Mouse (Mus musculus): Measurements from ENCODE around the gene Sdk2. TPM values are rescaled to one million over a fixed set of nuclear protein-coding genes. Genes with fewer than 3 reads are reported as not detected.
A peak's percentile ranks its signal among the peaks of the same experiment; 100 is the strongest.

The Sdk2 gene
- polyA plus RNA-seq, 1 experiment from 2014 or later, result 0.66 TPM

GRCm38 (mm10) chr11:113800026-113800425 is 266.8 kb downstream of the Sdk2 start:
- no peaks in the 10 kb centered on the region for H3K9me3 ChIP-seq (ENCODE audit: control insufficient read depth)
- H3K27me3 ChIP-seq (replicated peaks; ENCODE audit: control insufficient read depth, insufficient read depth, low read length), result no peaks in the 10 kb centered on the region
- H3K4me3 ChIP-seq (ENCODE audit: low read depth, low read length), result no peak overlapping the region
- H3K4me2 ChIP-seq (replicated peaks; ENCODE audit: low read depth), result no peak overlapping the region
- H3K36me3 ChIP-seq (ENCODE audit: control insufficient read depth, insufficient read depth), result no peaks in the 10 kb centered on the region
- H3K27ac ChIP-seq (ENCODE audit: low read depth, low read length), result no peak overlapping the region
- H3K9ac ChIP-seq (ENCODE audit: low read depth, low read length), result no peak overlapping the region
- no peak for TF ChIP-seq CTCF (IDR thresholded peaks at IDR 0.05; ENCODE audit: low read depth)
- no peaks in the 10 kb centered on the region; the same call in 1 of the 2 replicates for H3K4me1 ChIP-seq (replicated peaks; ENCODE audit: control insufficient read depth, insufficient read depth, low read length)
- WGBS, result 91% methylated on average over 12 of the region's 12 CpGs
- no peak for ATAC-seq

GRCm38 (mm10) chr11:113799041-113799447 is 267.8 kb downstream of the Sdk2 start:
- Histone ChIP-seq H3K9me3 (ENCODE audit: control insufficient read depth) (no peaks in the 10 kb centered on the region), H3K27ac (ENCODE audit: low read depth, low read length) (no peak overlapping the region), H3K4me1 (replicated peaks; ENCODE audit: control insufficient read depth, insufficient read depth, low read length) (no peaks in the 10 kb centered on the region; the same call in 1 of the 2 replicates), H3K36me3 (ENCODE audit: control insufficient read depth, insufficient read depth) (no peaks in the 10 kb centered on the region), H3K4me2 (replicated peaks; ENCODE audit: low read depth) (peak overlapping the region; percentile 28; the same call in 1 of the 2 replicates), H3K9ac (ENCODE audit: low read depth, low read length) (no peak overlapping the region), H3K27me3 (replicated peaks; ENCODE audit: control insufficient read depth, insufficient read depth, low read length) (no peaks in the 10 kb centered on the region), H3K4me3 (ENCODE audit: low read depth, low read length) (no peak overlapping the region)
- 36% methylated on average over 14 of the region's 14 CpGs for WGBS
- ATAC-seq, result peak; percentile 18; the same call in 1 of the 2 replicates
- TF ChIP-seq CTCF (IDR thresholded peaks at IDR 0.05; ENCODE audit: low read depth), result no peak

- Histone ChIP-seq H3K9ac (ENCODE audit: low read depth, low read length) (no peak overlapping the region), H3K4me2 (replicated peaks; ENCODE audit: low read depth) (no peak overlapping the region), H3K27me3 (replicated peaks; ENCODE audit: control insufficient read depth, insufficient read depth, low read length) (no peaks in the 10 kb centered on the region), H3K9me3 (ENCODE audit: control insufficient read depth) (no peaks in the 10 kb centered on the region), H3K4me1 (replicated peaks; ENCODE audit: control insufficient read depth, insufficient read depth, low read length) (no peaks in the 10 kb centered on the region; the same call in 1 of the 2 replicates), H3K4me3 (ENCODE audit: low read depth, low read length) (no peak overlapping the region), H3K27ac (ENCODE audit: low read depth, low read length) (no peak overlapping the region), H3K36me3 (ENCODE audit: control insufficient read depth, insufficient read depth) (no peaks in the 10 kb centered on the region)
- 76% methylated on average over 6 of the region's 6 CpGs for WGBS
- TF ChIP-seq CTCF (IDR thresholded peaks at IDR 0.05; ENCODE audit: low read depth), result no peak
- ATAC-seq, result no peak
Observed at GRCm38 (mm10) chr11:113798011-113798410, 268.8 kb downstream of the Sdk2 start.

GRCm38 (mm10) chr11:113797014-113797983 is 269.5 kb downstream of the Sdk2 start:
- WGBS, result 74% methylated on average over 19 of the region's 19 CpGs
- no peak for ATAC-seq

GRCm38 (mm10) chr11:113795846-113796245 is 271.0 kb downstream of the Sdk2 start:
- Histone ChIP-seq H3K4me2 (replicated peaks; ENCODE audit: low read depth) (no peak overlapping the region), H3K36me3 (ENCODE audit: control insufficient read depth, insufficient read depth) (no peaks in the 10 kb centered on the region), H3K9me3 (ENCODE audit: control insufficient read depth) (no peaks in the 10 kb centered on the region), H3K4me1 (replicated peaks; ENCODE audit: control insufficient read depth, insufficient read depth, low read length) (no peaks in the 10 kb centered on the region; the same call in 1 of the 2 replicates), H3K4me3 (ENCODE audit: low read depth, low read length) (no peak overlapping the region), H3K27ac (ENCODE audit: low read depth, low read length) (no peak overlapping the region), H3K9ac (ENCODE audit: low read depth, low read length) (no peak overlapping the region), H3K27me3 (replicated peaks; ENCODE audit: control insufficient read depth, insufficient read depth, low read length) (no peaks in the 10 kb centered on the region)
- no peak for TF ChIP-seq CTCF (IDR thresholded peaks at IDR 0.05; ENCODE audit: low read depth)
- 76% methylated on average over 12 of the region's 12 CpGs for WGBS
- no peak for ATAC-seq

More at GRCm38 (mm10) chr11:113797014-113797983, 269.5 kb downstream of the Sdk2 start:
- Histone ChIP-seq H3K9ac (ENCODE audit: low read depth, low read length) (no peak overlapping the region), H3K9me3 (ENCODE audit: control insufficient read depth) (no peaks in the 10 kb centered on the region), H3K4me3 (ENCODE audit: low read depth, low read length) (no peak overlapping the region), H3K27ac (ENCODE audit: low read depth, low read length) (no peak overlapping the region), H3K27me3 (replicated peaks; ENCODE audit: control insufficient read depth, insufficient read depth, low read length) (no peaks in the 10 kb centered on the region), H3K36me3 (ENCODE audit: control insufficient read depth, insufficient read depth) (no peaks in the 10 kb centered on the region), H3K4me1 (replicated peaks; ENCODE audit: control insufficient read depth, insufficient read depth, low read length) (no peaks in the 10 kb centered on the region; the same call in 1 of the 2 replicates), H3K4me2 (replicated peaks; ENCODE audit: low read depth) (no peak overlapping the region)
- TF ChIP-seq CTCF (IDR thresholded peaks at IDR 0.05; ENCODE audit: low read depth), result no peak

GRCm38 (mm10) chr11:113791357-113792215 is 275.3 kb downstream of the Sdk2 start:
- TF ChIP-seq CTCF (IDR thresholded peaks at IDR 0.05; ENCODE audit: low read depth), result no peak
- no peak overlapping the region for H3K4me2 ChIP-seq (replicated peaks; ENCODE audit: low read depth)
- H3K4me1 ChIP-seq (replicated peaks; ENCODE audit: control insufficient read depth, insufficient read depth, low read length), result no peaks in the 10 kb centered on the region
- H3K9ac ChIP-seq (ENCODE audit: low read depth, low read length), result no peak overlapping the region
- no peak for ATAC-seq
- H3K36me3 ChIP-seq (ENCODE audit: control insufficient read depth, insufficient read depth), result no peaks in the 10 kb centered on the region
- no peaks in the 10 kb centered on the region for H3K9me3 ChIP-seq (ENCODE audit: control insufficient read depth)
- H3K27me3 ChIP-seq (replicated peaks; ENCODE audit: control insufficient read depth, insufficient read depth, low read length), result no peaks in the 10 kb centered on the region
- WGBS, result 68% methylated on average over 16 of the region's 16 CpGs
- no peak overlapping the region for H3K4me3 ChIP-seq (ENCODE audit: low read depth, low read length)
- H3K27ac ChIP-seq (ENCODE audit: low read depth, low read length), result no peak overlapping the region
